Mouse (Mus musculus): Measurements from ENCODE around the gene Tmc8. TPM values are rescaled to one million over a fixed set of nuclear protein-coding genes. Genes with fewer than 3 reads are reported as not detected.
"Not testable (repeated sequence)": the region's sequence is repeated elsewhere in the genome, so short reads cannot be mapped to it uniquely, and the experiment has no call there.

Gene Tmc8
- polyA plus RNA-seq, 1 experiment from 2014 or later, result 6.6 TPM

DNA sequence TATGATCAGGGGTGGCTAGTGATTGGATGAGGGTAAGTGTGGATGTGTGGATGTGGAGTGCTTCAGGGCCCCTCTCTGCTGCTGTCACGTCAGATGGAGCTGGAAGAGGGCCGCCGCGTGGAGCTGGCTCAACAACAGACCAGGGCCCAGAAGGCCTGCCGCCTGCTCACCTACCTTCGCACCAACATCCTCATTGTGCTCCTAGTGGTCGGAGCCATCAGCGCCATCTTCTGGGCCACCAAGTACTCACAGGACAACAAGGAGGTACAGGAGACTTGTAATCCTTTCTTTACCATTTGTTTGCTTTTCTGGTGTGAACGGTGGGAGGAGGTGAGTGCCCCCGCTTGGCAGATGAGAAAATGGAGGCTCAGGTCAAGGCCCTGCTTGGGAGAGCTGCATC, 4.4 kb downstream of the Tmc8 start:
- H3K27me3 ChIP-seq (replicated peaks), result 0 out of 2 replicates have a peak, but pooled peaks cover 3% of the 10 kb centered on the region
- no peaks in the 10 kb centered on the region for H3K36me3 ChIP-seq
- H3K4me2 ChIP-seq (replicated peaks), result no peak overlapping the region
- no peak overlapping the region for H3K9ac ChIP-seq
- H3K9me3 ChIP-seq, result no peaks in the 10 kb centered on the region
- H3K27ac ChIP-seq, result no peak overlapping the region
- WGBS, result 14% methylated on average over 10 of the region's 10 CpGs
- H3K4me1 ChIP-seq (replicated peaks), result peaks cover 29% of the 10 kb centered on the region
- no peak overlapping the region for H3K4me3 ChIP-seq (replicated peaks)
- ATAC-seq, result no peak

DNA sequence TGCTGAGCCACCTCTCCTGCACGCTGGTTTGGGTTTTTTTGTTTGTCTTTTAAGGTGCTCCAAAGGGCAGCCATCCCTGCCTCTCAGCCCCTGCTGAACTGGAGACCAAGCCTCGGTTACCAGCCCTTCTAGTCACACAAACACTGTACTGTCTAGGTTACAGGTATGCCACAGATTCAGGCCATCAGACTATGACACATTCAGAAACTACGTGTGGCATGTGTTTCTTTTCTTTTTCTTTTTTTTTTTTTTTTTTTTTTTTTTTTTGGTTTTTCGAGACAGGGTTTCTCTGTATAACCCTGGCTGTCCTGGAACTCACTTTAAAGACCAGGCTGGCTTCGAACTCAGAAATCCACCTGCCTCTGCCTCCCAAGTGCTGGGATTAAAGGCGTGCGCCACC, 6.6 kb downstream of the Tmc8 start:
- not testable (repeated sequence) for H3K9ac ChIP-seq; H3K27ac ChIP-seq; H3K9me3 ChIP-seq; H3K4me3 ChIP-seq (replicated peaks); H3K4me2 ChIP-seq (replicated peaks); H3K36me3 ChIP-seq; H3K27me3 ChIP-seq (replicated peaks); ATAC-seq
- 76% methylated on average over 7 of the region's 7 CpGs for WGBS
- peaks cover 22% of the 10 kb centered on the region for H3K4me1 ChIP-seq (replicated peaks)

DNA sequence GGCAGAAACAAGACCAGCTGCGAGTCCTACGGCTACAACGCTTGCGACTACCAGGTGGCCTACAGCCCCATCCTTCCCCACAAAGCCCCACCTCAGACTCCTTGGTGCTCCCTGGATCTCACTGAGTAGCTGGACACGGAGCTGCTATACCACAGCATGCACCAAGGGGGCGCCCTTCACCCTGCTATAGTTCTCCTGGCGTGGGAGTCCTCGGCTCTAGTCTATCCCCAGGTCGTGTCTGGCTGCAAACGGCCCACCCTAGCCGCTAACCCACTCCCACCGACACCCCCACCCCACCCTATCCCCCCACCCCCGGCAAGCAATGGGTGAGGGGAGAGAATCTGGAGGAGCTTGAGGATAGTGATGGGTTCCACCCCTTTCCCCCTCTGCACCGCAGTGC, 8.4 kb downstream of the Tmc8 start:
- Histone ChIP-seq H3K27ac (peak overlapping the region; percentile 88), H3K36me3 (no peaks in the 10 kb centered on the region), H3K4me3 (replicated peaks) (peak overlapping the region; percentile 29), H3K4me1 (replicated peaks) (peaks cover 19% of the 10 kb centered on the region), H3K27me3 (replicated peaks) (no peaks in the 10 kb centered on the region), H3K9me3 (no peaks in the 10 kb centered on the region), H3K9ac (no peak overlapping the region), H3K4me2 (replicated peaks) (peak overlapping the region; percentile 64)
- WGBS, result 5% methylated on average over 14 of the region's 14 CpGs
- ATAC-seq, result peak; percentile 59

DNA sequence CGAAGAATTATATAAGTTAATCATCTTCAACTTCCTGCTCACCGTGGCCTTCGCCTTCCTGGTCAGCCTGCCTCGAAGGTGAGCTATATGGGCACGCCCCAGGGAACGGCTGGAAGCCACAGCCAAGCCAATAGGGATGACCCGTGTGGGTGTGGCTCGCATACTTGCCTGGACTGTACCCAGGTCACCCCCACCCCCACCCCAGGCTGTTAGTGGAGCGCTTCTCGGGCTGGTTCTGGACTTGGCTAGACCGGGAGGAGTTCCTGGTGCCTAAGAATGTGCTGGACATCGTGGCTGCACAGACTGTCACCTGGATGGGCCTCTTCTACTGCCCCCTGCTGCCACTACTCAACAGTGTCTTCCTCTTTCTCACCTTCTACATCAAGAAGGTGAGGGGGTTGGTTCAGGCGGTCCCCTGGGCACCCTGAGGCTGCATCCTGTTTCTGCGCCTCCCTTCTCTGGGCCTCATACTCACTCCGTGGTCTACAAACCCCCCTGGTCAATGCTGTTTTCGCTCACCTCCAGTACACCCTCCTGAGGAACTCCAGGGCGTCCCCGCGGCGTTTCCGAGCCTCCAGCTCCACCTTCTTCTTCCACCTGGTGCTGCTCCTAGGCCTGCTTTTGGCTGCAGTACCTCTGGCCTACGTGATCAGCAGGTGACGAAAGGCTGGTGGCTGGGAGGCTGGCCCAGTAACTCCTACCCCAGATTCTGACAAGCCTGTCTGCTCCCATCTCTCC, 9.0 kb downstream of the Tmc8 start:
- Histone ChIP-seq H3K36me3 (no peaks in the 10 kb centered on the region), H3K9ac (peak overlapping the region; percentile 40), H3K4me3 (replicated peaks) (peak overlapping the region; percentile 29), H3K27ac (peak overlapping the region; percentile 88), H3K9me3 (no peaks in the 10 kb centered on the region), H3K4me2 (replicated peaks) (peak overlapping the region; percentile 64), H3K4me1 (replicated peaks) (peaks cover 19% of the 10 kb centered on the region), H3K27me3 (replicated peaks) (no peaks in the 10 kb centered on the region)
- peak; percentile 92 for ATAC-seq
- WGBS, result 28% methylated on average over 23 of the region's 23 CpGs

DNA sequence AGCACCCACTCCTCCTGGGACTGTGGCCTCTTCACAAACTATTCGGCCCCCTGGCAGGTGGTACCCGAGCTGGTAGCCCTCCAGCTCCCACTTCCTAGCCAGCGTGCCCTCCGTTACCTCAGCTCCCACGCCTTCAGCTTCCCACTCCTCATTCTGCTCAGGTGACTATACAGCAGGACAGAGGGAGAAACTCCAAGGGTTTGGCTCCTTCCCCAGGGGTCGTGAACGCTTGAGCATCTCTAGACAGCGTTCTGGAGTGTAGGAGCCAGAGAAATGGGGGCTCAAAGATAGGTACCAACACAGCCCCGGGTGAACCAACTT, 9.5 kb downstream of the Tmc8 start:
- Histone ChIP-seq H3K9me3 (no peaks in the 10 kb centered on the region), H3K27me3 (replicated peaks) (no peaks in the 10 kb centered on the region), H3K4me1 (replicated peaks) (peaks cover 19% of the 10 kb centered on the region), H3K36me3 (no peaks in the 10 kb centered on the region), H3K27ac (peak overlapping the region; percentile 88), H3K9ac (peak overlapping the region; percentile 40; the same call in 1 of the 2 replicates), H3K4me2 (replicated peaks) (peak overlapping the region; percentile 64), H3K4me3 (replicated peaks) (peak overlapping the region; percentile 29)
- no peak for ATAC-seq
- 88% methylated on average over 9 of the region's 9 CpGs for WGBS

DNA sequence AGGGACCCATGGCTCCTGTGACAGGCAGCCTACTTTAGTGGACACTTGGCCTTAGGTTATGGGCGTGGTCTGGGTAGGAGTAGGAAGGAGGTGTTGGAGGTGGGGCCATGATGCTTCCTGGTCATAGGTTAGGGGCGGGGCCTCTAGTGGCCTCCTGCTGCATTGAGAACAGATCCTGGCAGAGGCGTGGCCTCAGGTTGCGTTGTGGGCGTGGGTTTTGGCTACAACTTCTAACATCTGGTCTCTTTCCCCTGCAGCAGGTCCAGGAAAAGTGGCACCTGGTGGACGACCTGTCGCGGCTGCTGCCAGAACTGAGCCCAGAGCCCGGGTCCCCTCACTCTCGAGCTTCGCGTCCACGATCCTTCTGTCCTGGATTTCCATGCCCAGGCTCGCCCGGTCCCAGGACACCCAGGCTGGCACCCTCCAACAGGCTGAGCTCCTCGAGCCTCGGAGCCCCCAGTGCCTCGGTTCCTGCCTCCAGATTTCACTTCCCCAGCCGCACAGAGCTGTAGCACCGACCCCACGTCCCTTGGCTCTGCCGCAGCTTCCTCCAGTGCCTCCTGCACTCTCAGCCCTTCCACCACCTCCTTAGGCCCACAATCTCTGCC, 10.5 kb downstream of the Tmc8 start:
- ATAC-seq, result peak; percentile 83
- H3K4me3 ChIP-seq (replicated peaks), result peak overlapping the region; percentile 24
- H3K9ac ChIP-seq, result peak overlapping the region; percentile 47
- WGBS, result 8% methylated on average over 22 of the region's 22 CpGs
- peak overlapping the region; percentile 64 for H3K4me2 ChIP-seq (replicated peaks)
- H3K4me1 ChIP-seq (replicated peaks), result peaks cover 21% of the 10 kb centered on the region
- H3K27me3 ChIP-seq (replicated peaks), result no peaks in the 10 kb centered on the region
- peak overlapping the region; percentile 88 for H3K27ac ChIP-seq
- H3K9me3 ChIP-seq, result no peaks in the 10 kb centered on the region
- no peaks in the 10 kb centered on the region for H3K36me3 ChIP-seq

DNA sequence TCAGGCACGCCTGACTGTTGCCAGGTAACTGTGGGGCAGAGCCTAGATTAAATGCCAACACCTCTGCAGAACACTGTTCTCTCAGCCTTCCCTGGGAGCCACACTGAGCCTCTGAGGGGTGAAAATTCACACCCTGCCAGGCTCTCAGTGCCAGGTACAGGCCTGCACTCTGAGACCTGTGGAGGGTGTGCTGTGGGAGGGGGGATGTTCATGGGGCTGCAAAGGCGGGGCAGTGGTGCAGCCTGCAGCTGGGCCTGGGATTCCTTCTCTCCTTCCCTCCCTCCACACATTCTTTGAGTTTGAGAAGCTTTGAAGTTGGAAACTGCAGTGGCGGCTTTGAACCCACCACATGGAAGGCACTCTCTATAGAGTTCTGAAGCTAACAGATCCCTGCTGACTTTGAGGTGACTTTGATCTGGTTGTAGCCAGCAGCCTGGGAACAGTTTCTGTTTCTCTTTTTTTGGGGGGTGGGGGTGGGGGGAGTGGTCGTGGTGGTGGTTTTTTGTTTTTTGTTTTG, 12.2 kb downstream of the Tmc8 start:
- H3K4me1 ChIP-seq (replicated peaks), result peaks cover 33% of the 10 kb centered on the region
- no peaks in the 10 kb centered on the region for H3K27me3 ChIP-seq (replicated peaks)
- no peaks in the 10 kb centered on the region for H3K9me3 ChIP-seq
- no peak overlapping the region for H3K9ac ChIP-seq
- H3K4me3 ChIP-seq (replicated peaks), result no peak overlapping the region
- 67% methylated on average over 4 of the region's 4 CpGs for WGBS
- no peaks in the 10 kb centered on the region for H3K36me3 ChIP-seq
- H3K4me2 ChIP-seq (replicated peaks), result no peak overlapping the region
- peak overlapping the region; percentile 22; the same call in 1 of the 2 replicates for H3K27ac ChIP-seq
- ATAC-seq, result no peak

DNA sequence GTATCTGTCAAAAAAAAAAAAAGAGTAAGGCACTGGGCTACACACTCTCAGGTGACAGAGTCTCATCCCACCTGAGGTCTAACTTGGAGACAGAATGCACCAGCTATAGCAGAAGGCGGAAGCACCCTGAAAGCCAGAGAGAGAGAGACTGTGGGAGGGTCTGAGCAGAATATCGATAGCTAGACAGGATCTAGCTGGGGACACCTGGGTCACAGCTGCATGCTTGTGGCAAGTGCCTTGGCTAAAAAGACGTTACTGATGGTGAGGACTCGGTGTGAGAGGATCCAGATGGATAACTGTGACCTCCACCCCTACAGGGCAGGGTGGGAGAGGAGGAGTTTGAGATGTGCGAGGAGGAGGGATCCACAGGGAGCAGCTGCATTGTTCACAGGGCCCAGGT, 15.1 kb downstream of the Tmc8 start:
- Histone ChIP-seq H3K4me2 (replicated peaks) (no peak overlapping the region), H3K4me3 (replicated peaks) (no peak overlapping the region), H3K27ac (no peak overlapping the region), H3K4me1 (replicated peaks) (peaks cover 21% of the 10 kb centered on the region), H3K27me3 (replicated peaks) (no peaks in the 10 kb centered on the region), H3K36me3 (no peaks in the 10 kb centered on the region), H3K9me3 (no peaks in the 10 kb centered on the region), H3K9ac (no peak overlapping the region)
- no peak for ATAC-seq
- WGBS, result 43% methylated on average over 5 of the region's 5 CpGs

DNA sequence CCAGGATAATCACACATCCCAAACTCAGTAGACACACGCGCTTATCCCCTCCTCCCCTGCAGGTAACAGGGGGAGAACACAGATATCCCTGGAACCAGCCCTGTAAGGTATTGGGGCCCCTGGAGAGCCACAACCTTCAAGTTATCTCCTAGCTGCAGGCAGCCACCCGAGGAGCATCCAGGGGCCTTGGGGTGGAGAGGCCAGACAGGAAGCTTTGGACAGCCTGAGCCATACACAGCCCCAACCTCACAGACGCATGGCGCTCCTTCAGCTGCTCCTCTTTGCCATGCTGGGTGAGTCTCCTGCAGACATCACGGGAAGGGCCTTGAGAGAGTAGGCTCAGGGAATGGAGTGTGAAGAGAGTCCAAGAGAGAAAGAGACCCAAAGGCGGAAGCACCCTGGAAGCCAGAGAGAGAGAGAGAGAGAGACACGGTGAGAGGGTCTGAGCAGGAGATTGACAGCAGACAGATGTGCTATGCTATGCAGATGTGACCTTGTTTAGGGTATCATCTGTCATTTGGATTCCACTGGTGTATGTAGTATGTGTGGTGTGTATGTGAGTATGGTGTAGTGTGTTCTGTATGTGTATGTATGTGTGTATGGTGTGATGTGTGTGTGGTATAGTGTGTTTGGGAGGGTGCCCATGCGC, 15.8 kb downstream of the Tmc8 start, which contains the start of gene 6030468B19Rik:
6030468B19Rik (plus strand) TSS at position 150 of the 649 bp plus-strand sequence.
- WGBS, result 53% methylated on average over 9 of the region's 9 CpGs
- no peak within 1 kb of the TSS for H3K4me2 ChIP-seq (replicated peaks)
- H3K27ac ChIP-seq, result 0 out of 2 replicates have a peak within 1 kb of the TSS, but pooled peaks have one; percentile 1
- peaks cover 15% of the 10 kb centered on the region for H3K4me1 ChIP-seq (replicated peaks)
- no peak within 1 kb of the TSS for H3K9ac ChIP-seq
- no peaks in the 10 kb centered on the region for H3K27me3 ChIP-seq (replicated peaks)
- no peak within 1 kb of the TSS for H3K4me3 ChIP-seq (replicated peaks)
- H3K36me3 ChIP-seq, result no peaks in the 10 kb centered on the region
- no peaks in the 10 kb centered on the region for H3K9me3 ChIP-seq
- peak; percentile 60 for ATAC-seq

DNA sequence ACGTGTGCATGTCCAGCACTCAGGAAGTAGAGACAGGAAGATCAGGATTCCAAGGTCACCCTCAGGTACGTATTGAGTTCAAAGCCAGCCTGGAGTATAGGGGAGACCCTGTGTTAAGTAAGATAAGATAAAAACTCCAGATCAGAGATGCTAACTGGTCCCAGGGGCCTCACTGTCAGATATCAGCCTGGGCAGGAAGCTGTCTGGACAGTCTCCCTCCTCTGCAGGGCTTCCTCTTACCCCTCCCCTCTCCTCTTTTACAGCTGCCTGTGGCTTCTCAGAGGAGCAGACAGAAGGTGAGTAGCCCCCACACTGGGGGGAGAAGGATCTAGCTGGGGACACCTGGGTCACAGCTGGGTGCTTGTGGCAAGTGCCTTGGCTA, 16.3 kb downstream of the Tmc8 start:
- Histone ChIP-seq H3K4me1 (replicated peaks) (peaks cover 14% of the 10 kb centered on the region), H3K4me2 (replicated peaks) (no peak overlapping the region), H3K4me3 (replicated peaks) (no peak overlapping the region), H3K27me3 (replicated peaks) (no peaks in the 10 kb centered on the region), H3K9ac (no peak overlapping the region), H3K36me3 (no peaks in the 10 kb centered on the region), H3K9me3 (no peaks in the 10 kb centered on the region), H3K27ac (0 out of 2 replicates have a peak overlapping the region, but pooled peaks have one; percentile 1)
- WGBS, result 22% methylated on average over 2 of the region's 2 CpGs
- ATAC-seq, result peak; percentile 46; the same call in 1 of the 2 replicates

DNA sequence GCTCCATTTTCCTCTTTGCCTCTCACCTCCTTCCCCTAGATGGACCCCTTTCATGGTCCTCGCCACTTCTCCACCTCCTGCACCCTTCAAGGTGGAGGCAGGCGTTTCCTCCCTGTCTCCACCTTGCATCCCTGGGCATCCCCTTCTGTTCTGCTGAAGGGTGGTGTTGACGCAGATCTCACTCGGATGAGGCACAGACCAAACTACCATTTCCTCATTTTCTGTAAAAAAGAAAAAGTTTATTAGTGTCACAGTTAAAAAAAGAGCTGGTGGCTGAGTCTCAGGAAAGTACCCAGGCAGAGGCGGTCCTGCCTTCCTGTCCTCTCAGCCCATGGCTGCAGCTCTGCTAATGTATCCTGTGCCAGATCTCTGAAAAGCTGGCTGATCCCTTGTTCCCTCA, 17.3 kb downstream of the Tmc8 start:
- Histone ChIP-seq H3K9ac (no peak overlapping the region), H3K4me2 (replicated peaks) (no peak overlapping the region), H3K4me3 (replicated peaks) (no peak overlapping the region), H3K4me1 (replicated peaks) (peaks cover 14% of the 10 kb centered on the region), H3K27me3 (replicated peaks) (no peaks in the 10 kb centered on the region), H3K36me3 (no peaks in the 10 kb centered on the region), H3K27ac (no peak overlapping the region), H3K9me3 (no peaks in the 10 kb centered on the region)
- WGBS, result 64% methylated on average over 5 of the region's 5 CpGs
- no peak for ATAC-seq

DNA sequence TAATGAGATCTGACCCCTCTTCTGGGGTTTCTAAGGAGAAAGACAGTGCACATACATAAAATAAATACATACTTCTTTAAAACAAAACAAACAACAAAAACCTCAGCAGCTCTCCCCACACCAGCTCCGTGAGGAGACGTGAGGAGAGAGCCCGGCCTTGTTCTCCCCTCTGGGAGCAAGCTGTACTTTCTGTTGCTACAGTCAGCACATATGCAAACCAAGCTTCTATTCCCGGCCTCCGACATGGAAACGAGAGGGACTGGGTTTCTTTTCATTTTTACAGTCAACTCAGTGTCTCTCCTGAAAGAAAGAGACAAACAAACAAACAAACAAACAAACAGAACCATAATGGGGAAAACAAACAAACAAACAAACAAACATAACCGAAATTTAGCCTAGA, 18.2 kb downstream of the Tmc8 start:
- Histone ChIP-seq H3K27me3 (replicated peaks) (no peaks in the 10 kb centered on the region), H3K9ac (no peak overlapping the region), H3K27ac (no peak overlapping the region), H3K36me3 (no peaks in the 10 kb centered on the region), H3K4me2 (replicated peaks) (no peak overlapping the region), H3K4me3 (replicated peaks) (no peak overlapping the region), H3K4me1 (replicated peaks) (peaks cover 14% of the 10 kb centered on the region), H3K9me3 (no peaks in the 10 kb centered on the region)
- no peak for ATAC-seq
- 82% methylated on average over 7 of the region's 7 CpGs for WGBS

Data from intestine, embryonic 15.5 days (tissue).